Mouse (Mus musculus) liver, adult 2 months (tissue): ENCODE measurements around the gene Bud13. TPM values are rescaled to one million over a fixed set of nuclear protein-coding genes. Genes with fewer than 3 reads are reported as not detected.

Experiments
- DNase-seq: peaks from one replicate; pipeline ENCODE4 v3.0.0-alpha.2; 2011; ENCODE audit warnings: low read depth, low spot score; ENCODE audit errors: extremely low read depth
- H3K27ac ChIP-seq: fragments of 200-500 bp; replicated peaks from 2 replicates; pipeline ENCODE4 v1.5.1; 2012; ENCODE audit warnings: low read depth, mild to moderate bottlenecking, control low read depth, inconsistent platforms, low read length; ENCODE audit not compliant: insufficient read depth
- H3K27me3 ChIP-seq: fragments of 200-500 bp; 2 replicates; pipeline ENCODE4 v1.6.1; 2012; ENCODE audit warnings: mild to moderate bottlenecking, moderate library complexity, low read length, inconsistent platforms; ENCODE audit not compliant: control insufficient read depth, insufficient read depth
- H3K36me3 ChIP-seq: fragments of 200-500 bp; 2 replicates; pipeline ENCODE4 v1.6.1; 2012; ENCODE audit warnings: low read length, inconsistent platforms; ENCODE audit not compliant: control insufficient read depth, insufficient read depth
- H3K4me1 ChIP-seq: fragments of 200-500 bp; 2 replicates; pipeline ENCODE4 v1.6.1; 2011; ENCODE audit warnings: low read length; ENCODE audit not compliant: control insufficient read depth, insufficient read depth
- H3K4me3 ChIP-seq: fragments of 200-500 bp; 2 replicates; pipeline ENCODE4 v1.5.1; 2011; ENCODE audit warnings: low read depth, mild to moderate bottlenecking, control low read depth, low read length, moderate library complexity; ENCODE audit not compliant: insufficient read depth
- H3K79me2 ChIP-seq: fragments of 200-500 bp; 2 replicates; pipeline ENCODE4 v1.6.1; 2012; ENCODE audit warnings: inconsistent platforms, mild to moderate bottlenecking, low read length, moderate library complexity; ENCODE audit not compliant: control insufficient read depth, insufficient read depth
- H3K9ac ChIP-seq: fragments of 200-500 bp; 2 replicates; pipeline ENCODE4 v1.6.1; 2012; ENCODE audit warnings: low read depth, mild to moderate bottlenecking, control low read depth, inconsistent platforms, low read length
- CTCF ChIP-seq: fragments of 200-500 bp; IDR thresholded peaks from 2 replicates; pipeline ENCODE4 v1.5.1; 2011; ENCODE audit warnings: low read depth, low read length, control low read depth
- POLR2A ChIP-seq: fragments of 200-500 bp; IDR thresholded peaks from 2 replicates; pipeline ENCODE4 v1.6.1; 2011; ENCODE audit warnings: low read length, control low read depth; ENCODE audit not compliant: insufficient read depth; ENCODE audit errors: extremely low read depth
- WGBS: fragments of 180-500 bp; shearing (Covaris S2); methylation state at CpG from one replicate; pipeline ENCODE4 v1.1.7; 2018; 5-methylcytosine and 5-hydroxymethylcytosine counted together
- polyA plus RNA-seq: library from polyadenylated mRNA; depleted of rRNA; stranded (reverse); fragments of >200 nt; gene quantifications from 2 replicates; pipeline ENCODE4 v1.2.3, GENCODE M21; 2012
- total RNA-seq: library from RNA; depleted of rRNA; stranded (reverse); fragments of >200 nt; gene quantifications from 2 replicates; pipeline ENCODE4 v1.2.3, GENCODE M21; 2014

Gene Bud13
- total and polyA plus RNA-seq, 2 experiments: 3.0 to 3.6 TPM

- H3K4me3 ChIP-seq: peak overlapping the region; percentile 63
- TF ChIP-seq POLR2A (peak; percentile 79), CTCF (no peak; the same call in 1 of the 2 replicates)
- H3K36me3 ChIP-seq: peaks cover 22% of the 10 kb centered on the region
- peaks cover 11% of the 10 kb centered on the region for H3K4me1 ChIP-seq
- peaks cover 3% of the 10 kb centered on the region; the same call in 1 of the 2 replicates for H3K79me2 ChIP-seq
- no peaks in the 10 kb centered on the region for H3K27me3 ChIP-seq
- 49% methylated on average over 4 of the region's 4 CpGs for WGBS
- peak overlapping the region; percentile 79 for H3K9ac ChIP-seq
- peak; percentile 51 for DNase-seq
- peak overlapping the region; percentile 88 for H3K27ac ChIP-seq
Measured at GRCm38 (mm10) chr9:46270782-46271181, 12.0 kb upstream of the Bud13 start.

- Histone ChIP-seq H3K79me2 (peaks cover 3% of the 10 kb centered on the region; the same call in 1 of the 2 replicates), H3K4me1 (peaks cover 19% of the 10 kb centered on the region), H3K4me3 (peak overlapping the region; percentile 63), H3K27ac (peak overlapping the region; percentile 88), H3K9ac (peak overlapping the region; percentile 5), H3K27me3 (no peaks in the 10 kb centered on the region), H3K36me3 (peaks cover 35% of the 10 kb centered on the region)
- WGBS: 12% methylated on average over 9 of the region's 9 CpGs
- TF ChIP-seq CTCF (0 out of 2 replicates have a peak, but pooled peaks have one; percentile 13), POLR2A (peak; percentile 91)
- peak; percentile 91 for DNase-seq
Measured at GRCm38 (mm10) chr9:46272070-46272469, 10.7 kb upstream of the Bud13 start.

GRCm38 (mm10) chr9:46272677-46273454 is 9.9 kb upstream of the Bud13 start, which contains the start of gene Zpr1:
Zpr1 (plus strand) TSS chr9:46273064.
- Histone ChIP-seq H3K27me3 (no peaks in the 10 kb centered on the region), H3K79me2 (peaks cover 3% of the 10 kb centered on the region; the same call in 1 of the 2 replicates), H3K36me3 (peaks cover 43% of the 10 kb centered on the region), H3K4me1 (peaks cover 16% of the 10 kb centered on the region), H3K27ac (peak within 1 kb of the TSS; percentile 88), H3K4me3 (peak within 1 kb of the TSS; percentile 69), H3K9ac (peak within 1 kb of the TSS; percentile 77)
- DNase-seq: peak; percentile 98
- TF ChIP-seq CTCF (no peak; the same call in 1 of the 2 replicates), POLR2A (peak; percentile 53; the same call in 1 of the 2 replicates)
- WGBS: 1% methylated on average over 45 of the region's 45 CpGs

GRCm38 (mm10) chr9:46274494-46274893 is 8.3 kb upstream of the Bud13 start:
- WGBS: 75% methylated on average over 9 of the region's 9 CpGs
- H3K9ac ChIP-seq: peak overlapping the region; percentile 21; the same call in 1 of the 2 replicates
- H3K27ac ChIP-seq: no peak overlapping the region
- no peak for TF ChIP-seq POLR2A
- TF ChIP-seq CTCF: no peak
- peaks cover 50% of the 10 kb centered on the region for H3K36me3 ChIP-seq
- H3K4me3 ChIP-seq: 0 out of 2 replicates have a peak overlapping the region, but pooled peaks have one; percentile 11
- no peak for DNase-seq
- peaks cover 18% of the 10 kb centered on the region for H3K4me1 ChIP-seq
- no peaks in the 10 kb centered on the region for H3K79me2 ChIP-seq
- H3K27me3 ChIP-seq: no peaks in the 10 kb centered on the region

- 46% methylated on average over 4 of the region's 4 CpGs for WGBS
- no peak for TF ChIP-seq POLR2A
- TF ChIP-seq CTCF: no peak
- Histone ChIP-seq H3K36me3 (peaks cover 13% of the 10 kb centered on the region), H3K27ac (no peak overlapping the region; the same call in 1 of the 2 replicates), H3K4me3 (no peak overlapping the region), H3K79me2 (no peaks in the 10 kb centered on the region), H3K4me1 (no peaks in the 10 kb centered on the region), H3K9ac (no peak overlapping the region), H3K27me3 (no peaks in the 10 kb centered on the region)
- peak; percentile 72 for DNase-seq
Measured at GRCm38 (mm10) chr9:46298381-46298780, 15.6 kb downstream of the Bud13 start.

GRCm38 (mm10) chr9:46302142-46302541 is 19.3 kb downstream of the Bud13 start:
- no peaks in the 10 kb centered on the region for H3K79me2 ChIP-seq
- H3K36me3 ChIP-seq: peaks cover 4% of the 10 kb centered on the region; the same call in 1 of the 2 replicates
- no peak overlapping the region for H3K9ac ChIP-seq
- no peak for TF ChIP-seq POLR2A
- TF ChIP-seq CTCF: peak; percentile 83; the same call in 1 of the 2 replicates
- no peaks in the 10 kb centered on the region for H3K4me1 ChIP-seq
- H3K4me3 ChIP-seq: no peak overlapping the region
- 7% methylated on average over 2 of the region's 2 CpGs for WGBS
- no peaks in the 10 kb centered on the region for H3K27me3 ChIP-seq
- no peak overlapping the region for H3K27ac ChIP-seq
- no peak for DNase-seq
